Mouse (Mus musculus) embryo, embryonic 10.5 days (tissue): Measurements from ENCODE around the gene Fcna.

Experiments used
- DNase-seq: peaks from one replicate; pipeline ENCODE4 v3.0.0-alpha.2; 2015; ENCODE audit warnings: low spot score

Fcna gene

GRCm38 (mm10) chr2:25607761-25608622 lies 19.8 kb downstream of the Fcna start, which contains the start of gene Rabl6:
Gene Rabl6, minus strand, starts transcription at chr2:25608521.
- DNase-seq = peak; percentile 94

- no peak for DNase-seq
Measured at GRCm38 (mm10) chr2:25602526-25602925, 25.3 kb downstream of the Fcna start.

- DNase-seq = no peak
Measured at GRCm38 (mm10) chr2:25600037-25600436, 27.8 kb downstream of the Fcna start.

GRCm38 (mm10) chr2:25598749-25599148 lies 29.1 kb downstream of the Fcna start:
- DNase-seq = no peak

GRCm38 (mm10) chr2:25596765-25597510 lies 30.9 kb downstream of the Fcna start:
- no peak for DNase-seq

GRCm38 (mm10) chr2:25591863-25592262 lies 36.0 kb downstream of the Fcna start:
- no peak for DNase-seq

GRCm38 (mm10) chr2:25588227-25588907 lies 39.5 kb downstream of the Fcna start:
- no peak for DNase-seq

- no peak for DNase-seq
Measured at GRCm38 (mm10) chr2:25587290-25587689, 40.5 kb downstream of the Fcna start.

- no peak for DNase-seq
Measured at GRCm38 (mm10) chr2:25585601-25586000, 42.2 kb downstream of the Fcna start.

GRCm38 (mm10) chr2:25584856-25585255 lies 43.0 kb downstream of the Fcna start:
- DNase-seq = no peak

- DNase-seq = no peak
Measured at GRCm38 (mm10) chr2:25584152-25584551, 43.7 kb downstream of the Fcna start.

- no peak for DNase-seq
Measured at GRCm38 (mm10) chr2:25583571-25583970, 44.3 kb downstream of the Fcna start.

- no peak for DNase-seq
Measured at GRCm38 (mm10) chr2:25583120-25583481, 44.7 kb downstream of the Fcna start.

- no peak for DNase-seq
Measured at GRCm38 (mm10) chr2:25582466-25583119, 45.2 kb downstream of the Fcna start.

- DNase-seq = no peak
Measured at GRCm38 (mm10) chr2:25581901-25582301, 45.9 kb downstream of the Fcna start.

GRCm38 (mm10) chr2:25581294-25581864 lies 46.5 kb downstream of the Fcna start, which contains the start of gene Ajm1:
Gene Ajm1, minus strand, starts transcription at chr2:25581757.
- DNase-seq = peak; percentile 87

- no peak for DNase-seq
Measured at GRCm38 (mm10) chr2:25580621-25581101, 47.2 kb downstream of the Fcna start.

GRCm38 (mm10) chr2:25579737-25580460 lies 47.9 kb downstream of the Fcna start:
- peak; percentile 68 for DNase-seq

- DNase-seq = no peak
Measured at GRCm38 (mm10) chr2:25578796-25579736, 48.8 kb downstream of the Fcna start.
